Mouse (Mus musculus) ES-CJ7 (cell line): ENCODE results near the gene Tnni2.

Experiments used
- DNase-seq: peaks from one replicate; pipeline ENCODE4 v3.0.0; 2011; ENCODE audit warnings: low read depth, low spot score

Tnni2 gene

DNA sequence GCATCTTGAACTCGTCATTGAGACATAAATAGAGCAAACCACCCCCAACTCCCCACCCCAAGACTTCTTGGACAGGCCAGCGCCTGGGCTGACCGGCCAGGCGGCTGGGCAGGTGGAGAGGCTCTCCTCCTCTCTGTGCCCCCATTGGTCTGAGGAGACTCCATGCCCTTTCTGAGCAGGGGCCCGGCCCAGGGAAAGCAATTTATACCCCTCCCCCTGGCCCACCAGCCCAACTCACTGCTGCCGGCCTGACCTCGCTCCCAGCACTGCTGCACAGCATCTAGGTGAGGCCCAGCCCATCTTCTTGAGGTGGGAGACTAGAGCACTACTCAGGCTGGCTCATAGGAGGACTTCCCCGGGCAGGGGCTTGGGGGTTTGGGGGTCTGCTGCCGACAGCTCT, at the start of gene Tnni2:
Gene Tnni2 (plus strand): TSS at position 224 of the 400 bp plus-strand sequence.
- DNase-seq = no peak

DNA sequence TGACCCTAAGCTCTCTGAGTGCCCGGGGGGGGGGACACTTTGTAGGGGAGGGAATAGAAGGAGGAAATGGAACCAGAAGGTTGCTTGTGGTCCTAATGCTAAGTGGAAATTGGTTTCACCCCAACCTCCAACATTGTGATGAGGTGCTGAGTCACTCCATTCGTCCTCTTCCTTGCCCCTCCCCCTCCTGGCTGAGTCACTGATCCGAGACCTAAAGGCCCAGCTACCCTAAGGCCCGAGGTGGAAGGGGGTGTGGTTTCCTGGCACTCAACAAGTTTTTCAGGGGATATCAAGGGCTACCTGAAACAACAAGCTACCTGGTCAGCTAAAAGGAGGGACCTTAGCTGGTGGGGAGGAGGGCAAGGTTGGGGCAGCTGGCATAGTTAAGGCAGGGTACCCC, 48.4 kb upstream of the Tnni2 start:
- peak; percentile 58 for DNase-seq

DNA sequence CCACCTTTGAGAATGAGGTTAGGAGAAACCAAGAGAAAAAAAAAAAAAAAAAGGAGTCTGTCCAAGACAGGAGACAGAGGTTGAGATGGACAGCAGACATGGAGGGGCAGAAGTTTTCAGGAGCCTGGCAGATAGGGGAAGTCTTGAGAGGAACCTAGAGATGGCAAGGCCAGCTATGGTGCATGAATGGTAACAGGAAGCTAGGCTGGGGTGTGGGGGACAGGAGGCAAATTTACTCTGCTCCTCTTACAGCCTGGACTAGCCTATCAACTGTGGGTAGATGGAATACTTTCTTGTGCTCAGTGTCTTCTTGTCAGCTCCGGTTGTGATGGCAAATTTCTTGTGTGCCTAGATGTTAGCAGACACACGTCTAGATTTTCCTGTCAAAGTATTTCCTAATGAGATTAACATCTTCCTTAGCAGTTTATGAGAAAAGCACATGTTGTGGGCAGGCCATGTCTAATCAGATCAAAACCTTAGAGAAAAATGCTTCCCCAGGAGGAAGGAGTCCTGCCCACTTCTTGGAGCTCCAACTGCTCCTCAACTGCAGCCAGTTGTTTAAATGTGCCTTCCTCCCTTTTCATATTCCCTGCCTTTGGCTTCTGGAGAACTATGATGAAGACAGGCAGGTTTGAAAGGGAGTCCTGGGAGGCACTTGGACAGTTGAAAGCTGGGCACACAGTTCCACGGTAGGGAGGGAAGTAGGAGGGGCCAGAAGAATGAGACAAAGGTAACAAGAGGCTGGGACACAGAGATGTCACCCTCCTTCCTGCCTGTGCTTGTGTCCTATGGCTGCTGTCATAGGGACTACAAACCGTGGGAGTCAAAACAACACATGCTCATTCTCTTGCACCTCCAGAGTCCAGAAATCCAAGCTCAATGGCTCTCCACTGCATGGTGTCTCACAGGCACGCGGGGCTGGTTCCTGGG, 47.1 kb upstream of the Tnni2 start:
- no peak for DNase-seq

DNA sequence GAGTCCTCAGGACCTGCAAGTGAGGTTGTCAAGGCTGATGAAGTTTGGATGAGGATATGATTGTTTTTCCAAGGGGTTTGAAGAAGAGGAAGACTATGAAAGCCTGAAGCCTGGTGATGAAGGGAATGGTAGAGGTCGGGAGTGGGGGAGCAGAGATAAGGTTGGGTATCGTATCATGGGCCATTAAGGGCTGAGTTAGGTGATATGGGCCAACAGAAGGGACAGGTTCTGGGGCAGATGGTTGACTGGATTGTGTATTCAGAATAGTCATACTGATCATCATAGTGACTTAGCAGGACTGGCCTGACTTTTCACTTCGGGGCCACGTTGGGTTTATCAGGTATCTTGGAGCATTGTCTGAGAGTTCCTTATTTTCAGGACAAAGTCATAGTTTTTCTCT, 46.1 kb upstream of the Tnni2 start:
- no peak for DNase-seq

DNA sequence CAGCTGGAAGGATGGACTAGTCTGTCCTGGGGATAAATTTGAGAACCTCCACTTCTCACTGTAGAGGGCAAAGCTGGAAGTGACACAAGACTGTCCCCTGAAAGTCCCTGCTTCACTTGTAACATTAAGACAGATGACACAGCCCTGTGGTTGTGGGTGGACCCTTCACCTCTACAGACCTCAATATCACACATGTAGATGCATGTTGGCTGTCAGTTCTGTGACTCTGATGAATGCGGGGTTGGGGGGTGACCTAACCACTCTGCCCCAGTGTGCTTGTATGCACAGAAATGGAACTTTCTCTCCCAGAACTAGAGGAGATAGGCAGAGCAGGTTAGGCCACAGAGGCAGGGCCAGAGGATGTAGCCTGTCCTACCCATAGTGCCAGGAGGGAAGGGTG, 45.0 kb upstream of the Tnni2 start:
- DNase-seq = no peak

DNA sequence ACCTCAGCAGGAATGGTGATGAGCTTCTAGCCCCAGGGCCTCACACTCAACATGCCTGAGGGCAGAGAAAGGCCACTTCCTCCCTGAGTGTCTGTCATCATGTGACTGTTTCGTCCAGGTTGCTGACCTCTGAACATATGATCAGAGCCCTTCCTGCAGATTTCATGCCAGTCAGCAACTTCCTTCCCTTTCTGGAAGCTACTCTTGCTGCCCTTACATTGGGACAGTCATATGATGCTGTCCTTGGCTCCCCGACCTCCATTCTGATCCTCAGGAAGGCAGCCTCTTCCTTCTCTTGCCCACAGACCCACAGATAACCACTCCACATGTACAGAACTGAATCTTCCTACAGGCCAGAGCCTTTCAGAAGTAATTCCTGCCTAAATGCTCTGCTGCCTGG, 43.6 kb upstream of the Tnni2 start:
- no peak for DNase-seq

DNA sequence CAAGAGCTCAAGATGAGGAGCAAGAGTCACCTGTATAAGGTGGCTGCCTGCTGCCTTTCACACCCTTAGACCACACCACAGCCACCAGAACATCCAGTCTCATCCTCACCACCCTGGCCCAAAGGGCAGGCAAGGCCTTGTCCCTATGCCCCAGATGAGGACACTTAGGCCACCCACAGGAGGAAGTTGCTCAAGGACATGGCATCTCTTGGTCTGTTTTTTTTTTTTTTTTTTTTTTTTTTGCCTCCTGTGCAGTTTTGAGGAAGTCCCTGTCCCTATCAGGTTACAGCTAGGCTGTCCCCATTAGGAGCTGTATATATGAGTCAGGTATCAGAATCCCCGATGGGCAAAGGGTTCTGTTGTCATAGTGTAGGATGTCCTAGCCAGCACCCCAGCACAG, 42.4 kb upstream of the Tnni2 start:
- no peak for DNase-seq

DNA sequence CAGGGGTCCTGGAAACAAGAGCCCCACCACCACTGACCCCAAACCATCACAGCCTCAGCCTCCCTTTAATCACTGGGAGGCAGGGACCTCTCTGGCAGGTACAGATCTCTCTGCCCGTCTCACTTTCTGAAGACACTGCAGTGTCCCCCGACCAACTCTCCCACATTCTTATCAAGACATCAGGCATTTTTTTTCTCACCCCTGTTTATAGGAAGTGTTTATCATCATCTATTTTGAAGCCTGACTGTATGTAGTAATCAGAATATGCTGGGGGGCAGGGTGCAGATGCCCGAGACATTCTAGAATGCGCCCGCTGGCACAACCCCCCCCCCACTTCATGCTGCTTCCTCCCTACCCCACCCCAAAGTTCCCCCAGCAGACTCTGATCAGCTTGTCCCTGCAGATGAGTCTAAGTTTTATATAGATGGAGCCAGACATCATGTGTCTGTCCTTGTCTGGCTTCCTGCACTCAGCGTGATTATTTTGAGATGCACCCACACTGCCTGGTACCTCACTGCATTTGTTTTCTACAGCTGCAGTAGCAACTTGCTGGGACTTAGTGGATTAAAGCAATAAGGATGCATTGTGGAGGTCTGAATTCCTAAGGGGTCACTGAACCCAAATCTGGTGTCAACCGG, 41.4 kb upstream of the Tnni2 start:
- no peak for DNase-seq

DNA sequence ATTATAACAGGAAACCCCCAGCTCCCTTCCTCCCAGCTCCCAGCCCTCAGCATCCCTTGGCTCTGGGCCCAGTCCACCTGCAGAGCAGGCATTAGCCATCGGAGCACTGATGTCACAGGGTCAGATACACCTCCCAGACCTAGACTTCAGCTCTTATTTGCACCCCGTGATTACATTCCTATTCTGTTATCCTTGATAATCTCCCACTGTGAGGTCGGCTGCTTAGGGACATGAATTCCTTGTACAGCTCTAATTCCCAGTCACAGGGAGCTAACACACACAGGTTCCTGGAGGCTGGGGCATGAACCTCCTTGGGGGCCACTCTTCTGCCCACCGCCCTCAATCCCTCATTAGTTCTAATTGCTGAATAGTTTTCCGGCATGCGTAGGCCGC, 40.9 kb upstream of the Tnni2 start:
- peak; percentile 53 for DNase-seq

DNA sequence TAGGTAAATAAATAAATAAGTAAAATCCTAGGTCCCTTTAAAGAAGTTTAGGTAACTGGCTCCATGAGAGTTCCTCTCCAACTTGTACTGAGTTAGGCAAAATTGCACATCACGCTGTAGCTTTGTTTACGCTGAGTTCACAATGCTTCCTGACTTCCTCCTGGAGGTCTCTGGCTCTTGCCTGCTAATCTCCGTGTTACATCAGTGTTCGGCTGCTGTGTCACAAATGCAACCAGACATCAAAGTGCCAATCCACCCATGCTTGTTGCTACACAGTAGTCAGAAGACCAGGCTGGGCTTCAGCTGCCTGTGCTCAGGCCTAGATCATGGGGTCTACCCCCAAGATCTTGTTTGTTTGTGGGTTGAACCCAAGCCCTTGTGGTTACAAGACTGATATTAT, 38.0 kb upstream of the Tnni2 start:
- no peak for DNase-seq

DNA sequence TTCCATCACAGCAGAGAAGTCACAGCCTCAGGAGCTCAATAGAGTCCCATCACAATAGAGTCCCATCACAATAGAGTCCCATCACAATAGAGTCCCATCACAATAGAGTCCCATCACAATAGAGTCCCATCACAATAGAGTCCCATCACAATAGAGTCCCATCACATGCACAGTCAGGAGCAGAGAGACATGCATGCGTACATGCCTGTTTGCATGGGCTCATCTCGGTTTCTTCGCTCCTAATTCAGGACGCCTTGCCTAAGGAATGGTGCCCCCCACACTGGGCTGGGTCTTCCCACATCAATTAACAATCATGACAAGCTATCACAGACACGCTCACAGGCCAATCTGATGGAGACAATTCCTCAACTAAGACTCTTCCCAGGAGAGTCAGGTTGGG, 36.5 kb upstream of the Tnni2 start:
- peak; percentile 86 for DNase-seq

DNA sequence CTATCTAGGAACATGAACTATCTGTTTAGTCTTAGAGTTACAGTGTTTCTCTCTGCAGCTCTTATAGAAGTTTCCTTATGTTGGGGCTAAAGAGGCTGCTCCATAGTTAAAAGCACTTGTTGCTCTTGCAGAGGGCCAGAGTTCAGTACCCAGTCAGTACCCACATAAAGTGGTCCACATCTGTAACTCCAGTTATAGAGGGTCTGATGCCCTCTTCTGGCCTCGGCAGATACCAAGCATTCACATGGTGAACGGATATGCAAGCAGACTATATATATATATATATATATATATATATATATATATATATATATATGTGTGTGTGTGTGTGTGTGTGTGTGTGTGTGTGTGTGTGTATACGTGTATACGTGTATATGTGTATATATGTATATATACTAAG, 33.7 kb upstream of the Tnni2 start:
- no peak for DNase-seq

DNA sequence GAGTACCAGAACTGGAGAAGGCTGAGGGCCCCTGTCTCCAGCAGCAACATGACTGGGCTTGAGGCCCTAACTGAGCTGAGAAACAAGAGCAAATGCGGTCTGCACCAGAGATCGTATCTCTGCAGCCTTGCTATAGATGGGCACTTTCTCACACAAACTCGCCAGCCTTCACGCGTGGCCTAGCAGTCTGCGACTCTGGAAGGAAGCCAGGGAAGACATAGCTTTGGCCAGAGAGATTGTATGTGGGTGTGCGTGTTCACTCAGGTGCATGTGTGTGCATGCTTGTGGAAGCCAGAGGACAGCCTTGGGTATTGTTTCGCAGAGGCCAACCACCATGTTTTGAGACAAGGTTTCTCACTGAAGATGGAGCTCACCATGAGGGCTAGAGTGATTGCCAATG, 32.9 kb upstream of the Tnni2 start:
- no peak for DNase-seq

DNA sequence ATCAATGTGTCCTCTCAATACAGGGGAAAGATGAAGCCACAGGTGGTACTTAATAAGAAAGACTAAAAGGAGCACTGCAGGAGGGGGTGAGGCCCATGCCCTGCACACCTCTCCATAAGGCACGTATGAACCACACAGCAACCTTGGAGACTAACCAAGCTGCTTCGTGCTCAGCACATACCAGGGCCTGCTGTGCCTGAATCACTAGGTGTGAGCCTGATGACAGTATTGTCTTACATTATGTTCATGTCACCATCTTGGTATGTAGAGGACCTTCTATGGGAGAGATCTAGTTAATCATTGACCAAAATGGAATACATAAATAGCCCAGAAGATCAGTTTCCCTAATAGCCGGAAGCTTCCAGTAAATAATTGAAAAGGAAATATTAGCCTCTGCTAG, 32.0 kb upstream of the Tnni2 start:
- no peak for DNase-seq

DNA sequence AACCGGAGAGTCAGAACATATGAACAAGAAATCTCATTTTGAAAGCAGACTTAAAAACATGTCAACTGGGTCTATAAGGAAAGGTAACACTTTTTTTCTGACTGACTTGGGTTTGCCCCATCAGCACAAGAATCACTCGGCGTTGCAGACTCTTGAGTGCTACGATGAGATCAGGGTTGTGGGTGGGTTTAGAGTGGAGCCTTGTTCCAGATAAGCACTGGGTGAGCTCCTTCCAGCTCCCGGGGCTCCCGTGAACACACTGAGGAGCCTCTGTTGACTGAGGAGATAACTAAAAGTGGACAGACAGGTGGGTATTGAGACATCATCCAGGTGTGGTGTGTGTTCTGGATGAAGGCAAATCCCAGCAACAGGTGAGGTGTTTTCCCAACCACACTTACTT, 28.3 kb upstream of the Tnni2 start:
- DNase-seq = no peak

DNA sequence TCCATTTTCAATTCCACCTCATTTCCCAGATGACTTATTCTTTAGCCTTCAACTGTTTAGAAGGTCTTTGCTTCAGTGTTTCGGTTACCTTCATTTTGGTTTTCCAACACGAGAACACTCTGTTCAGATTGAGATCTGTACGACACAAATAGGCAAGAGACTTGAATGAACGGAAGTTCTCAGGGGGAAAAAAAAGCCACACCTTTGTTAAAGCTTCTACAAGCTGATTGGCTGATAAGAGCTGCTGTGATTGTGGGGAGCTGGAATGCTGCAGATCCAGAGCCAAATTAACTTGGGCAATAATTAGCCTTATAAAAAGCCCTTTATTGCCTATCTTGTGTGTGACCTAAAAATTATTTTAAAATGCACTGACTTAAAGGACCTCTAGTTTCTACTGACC, 26.3 kb upstream of the Tnni2 start:
- no peak for DNase-seq

DNA sequence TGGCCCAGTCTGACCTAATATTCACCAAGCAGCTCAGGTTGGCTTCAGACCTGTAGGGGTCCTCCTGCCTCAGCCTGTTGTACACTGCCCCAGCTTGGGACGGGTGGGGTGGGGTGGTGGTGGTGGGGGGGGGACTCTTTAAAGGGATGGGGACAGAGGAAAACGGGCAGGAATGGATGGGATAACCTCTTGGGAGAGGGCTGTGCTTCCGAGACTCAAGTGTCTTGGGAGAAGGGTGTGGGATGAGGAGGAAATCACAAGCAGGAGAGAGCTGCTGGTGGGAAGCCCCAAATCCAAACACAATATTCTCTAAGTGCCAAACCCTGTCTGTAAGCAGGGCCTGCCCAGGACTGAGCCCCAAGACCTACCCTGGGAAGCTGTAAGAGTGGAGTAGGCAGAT, 25.4 kb upstream of the Tnni2 start:
- DNase-seq = no peak

DNA sequence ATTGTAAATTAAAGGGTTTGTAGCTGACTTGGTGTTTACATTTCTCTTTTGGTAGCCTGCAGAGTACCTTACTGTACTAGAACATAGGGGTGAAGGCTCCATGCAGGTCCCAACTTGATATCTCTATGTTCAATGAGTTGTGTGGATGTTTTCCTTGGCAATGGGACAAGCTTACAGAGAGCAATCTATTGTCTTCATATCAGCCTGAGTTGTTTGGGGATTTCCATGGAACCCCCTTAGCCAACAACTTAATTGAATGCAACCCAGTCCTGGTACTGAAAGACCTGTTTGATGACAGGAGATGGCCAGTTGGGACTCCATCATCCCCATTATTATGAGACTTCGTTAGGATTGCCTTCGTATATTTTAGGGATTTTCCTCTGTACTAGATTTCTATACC, 23.6 kb upstream of the Tnni2 start:
- no peak for DNase-seq

DNA sequence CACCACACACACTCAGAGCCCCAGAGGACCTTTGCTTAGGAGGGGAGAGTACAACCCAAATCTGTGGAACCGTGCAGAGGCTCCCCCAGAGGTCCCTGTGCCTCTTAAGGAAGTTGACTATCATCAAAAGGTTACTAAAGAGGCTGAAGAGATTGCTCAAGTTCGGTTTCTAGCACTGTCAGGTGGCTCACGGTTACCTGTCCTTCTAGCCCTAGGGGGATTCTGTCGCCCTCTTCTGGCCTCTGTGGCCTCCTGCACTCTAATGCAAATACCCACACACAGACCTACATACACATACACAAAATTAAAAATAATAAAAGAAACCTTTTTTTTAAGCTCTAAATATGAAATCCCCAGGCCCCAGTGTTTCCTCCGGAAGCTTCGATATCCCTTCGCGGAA, 22.9 kb upstream of the Tnni2 start:
- DNase-seq = no peak

DNA sequence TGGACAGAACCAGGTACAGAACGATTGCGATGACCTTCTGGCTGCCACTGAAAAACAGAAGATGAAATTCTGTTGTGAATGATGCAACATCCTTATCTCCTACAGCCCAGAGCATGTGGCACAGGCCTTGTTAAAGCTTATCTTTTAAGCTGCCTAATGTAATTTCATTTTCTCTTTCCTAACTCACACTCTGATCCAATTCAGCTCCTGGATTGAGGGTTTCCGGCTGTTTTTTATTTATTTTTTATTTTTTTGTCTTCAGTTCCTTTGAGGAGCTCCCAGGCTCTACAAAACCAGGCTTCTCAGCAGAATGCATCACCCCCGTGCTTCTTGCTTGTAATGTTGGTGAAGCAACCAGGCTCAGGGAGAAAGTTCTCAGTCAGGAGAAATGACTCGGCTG, 21.7 kb upstream of the Tnni2 start:
- DNase-seq = no peak

DNA sequence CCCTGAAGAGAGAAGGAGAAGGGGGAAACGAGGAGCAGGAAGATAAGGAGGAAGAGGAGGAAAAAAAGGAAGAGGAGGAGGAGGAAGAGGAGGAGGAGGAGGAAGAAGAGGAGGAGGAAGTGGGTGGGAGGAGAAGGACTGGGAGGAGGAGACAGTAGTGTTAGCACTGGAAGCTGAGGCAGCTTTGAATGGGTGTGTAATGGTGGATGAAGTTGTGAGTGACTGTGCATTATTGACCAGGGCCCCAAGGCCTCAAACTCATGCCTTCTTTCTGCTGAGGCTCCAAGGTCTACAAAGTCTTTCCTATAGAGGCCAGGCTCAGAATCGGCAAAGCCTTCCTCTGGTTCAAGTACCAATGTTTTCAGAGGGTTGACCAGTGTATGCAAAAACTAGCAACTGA, 19.8 kb upstream of the Tnni2 start:
- DNase-seq = no peak

DNA sequence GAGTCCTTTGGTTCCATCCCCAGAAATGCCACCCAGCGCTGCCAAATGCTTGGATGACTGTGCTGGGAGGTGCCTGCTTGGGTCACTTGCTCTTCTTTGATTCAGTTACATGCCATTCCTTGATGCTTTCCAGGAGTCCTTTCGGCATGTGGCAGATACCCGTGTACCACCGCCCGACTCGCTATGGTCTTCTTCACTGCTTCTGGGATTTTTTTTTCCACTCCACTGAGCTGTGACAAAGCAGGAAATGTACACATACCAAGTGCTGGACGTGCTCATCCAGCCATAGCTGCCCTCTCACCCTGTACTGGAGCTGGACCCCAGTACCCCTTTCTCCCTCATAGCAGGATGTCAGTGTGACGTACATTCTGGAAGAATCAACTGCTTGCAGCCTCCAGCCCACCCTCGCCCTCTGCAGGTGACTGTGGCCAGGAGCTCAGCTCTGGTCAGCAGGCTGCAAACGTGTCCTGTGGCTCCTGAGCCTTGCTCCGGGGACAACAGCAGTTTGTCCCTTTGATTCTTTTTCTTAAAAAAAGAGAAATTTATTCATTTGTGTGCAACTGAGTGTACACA, 15.9 kb upstream of the Tnni2 start:
- DNase-seq = no peak

DNA sequence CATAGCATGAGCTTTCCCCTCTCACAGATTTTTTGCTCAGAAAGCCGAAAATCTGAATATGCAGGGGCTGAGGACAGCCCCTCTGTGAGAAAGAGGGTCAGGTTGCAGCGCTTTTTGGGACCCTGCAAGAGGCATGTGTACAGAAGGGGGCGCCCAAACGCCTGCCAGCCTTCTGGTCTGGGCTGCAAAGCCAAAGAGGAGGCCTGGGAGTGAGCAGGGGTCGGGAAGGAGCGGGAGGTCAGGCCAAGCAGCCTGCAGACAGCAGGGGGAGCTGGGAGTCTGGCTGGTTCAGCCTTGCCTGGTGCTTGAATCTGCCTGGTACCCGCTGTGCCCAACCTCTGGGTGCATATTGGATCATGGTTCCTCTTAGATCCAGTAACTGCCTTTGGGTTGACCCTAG, 13.4 kb upstream of the Tnni2 start:
- DNase-seq = peak; percentile 86
